Mouse (Mus musculus) G1E (cell line): Measurements from ENCODE around the gene B9d1.

Experiments used
- CTCF ChIP-seq: IDR thresholded peaks from 2 replicates; pipeline ENCODE4 v1.5.1; 2012; ENCODE audit warnings: low read depth, low read length, inconsistent platforms, mixed read lengths
- TAL1 ChIP-seq: conservative IDR thresholded peaks from 2 replicates; pipeline ENCODE4 v1.6.1; 2012; ENCODE audit warnings: low read depth, low read length, inconsistent platforms, mixed read lengths

GRCm38 (mm10) chr11:61468534-61468933 is 36.4 kb upstream of the B9d1 start:
- TF ChIP-seq CTCF (no peak), TAL1 (no peak)
